Mouse (Mus musculus) WW6 (cell line): ENCODE results near the gene Dpp6.
"Not testable (repeated sequence)": the region's sequence is repeated elsewhere in the genome, so short reads cannot be mapped to it uniquely, and the experiment has no call there.

Source experiments
- DNase-seq: peaks from one replicate; pipeline ENCODE4 v3.0.0-alpha.2; 2013; ENCODE audit warnings: low read depth, low spot score

Gene Dpp6

DNA sequence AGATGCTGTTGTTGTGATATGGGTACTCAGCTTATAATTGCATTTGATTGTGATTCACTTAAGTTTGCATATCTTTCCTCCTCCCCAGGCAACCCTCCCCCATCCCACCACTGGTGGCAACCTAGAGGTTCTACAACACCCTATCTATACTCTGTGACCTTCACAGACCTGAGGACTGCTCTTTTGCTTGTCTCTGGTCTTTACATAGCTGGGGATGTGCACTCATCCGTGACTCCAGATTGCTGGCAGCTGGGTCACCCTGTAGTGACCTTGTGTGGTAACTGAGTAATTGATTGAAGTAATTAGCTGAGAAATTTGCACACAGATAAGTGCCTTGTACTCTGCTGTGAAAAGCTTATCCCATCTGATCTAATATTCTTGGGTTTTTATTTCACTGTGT is 669.1 kb downstream of the Dpp6 start:
- DNase-seq, result no peak

DNA sequence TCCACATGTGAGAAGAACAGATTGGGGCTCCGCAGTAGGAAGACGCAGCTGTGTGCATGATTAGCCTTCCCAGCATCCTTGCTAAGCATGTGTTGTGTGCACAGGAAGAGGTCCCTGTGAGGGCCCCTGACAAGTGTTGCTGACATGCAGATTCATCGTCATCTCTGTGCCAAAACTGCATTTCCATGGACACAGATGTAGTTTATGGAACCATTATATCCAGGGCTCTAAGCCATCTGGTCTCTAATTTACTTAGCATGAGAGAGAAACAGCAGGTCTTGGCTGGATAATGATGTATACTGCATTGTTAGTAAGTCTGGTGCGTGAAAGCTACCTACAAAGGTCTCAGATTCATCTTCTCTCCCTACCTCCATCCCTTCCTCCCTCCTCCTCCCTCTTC is 673.9 kb downstream of the Dpp6 start:
- DNase-seq, result no peak

GRCm38 (mm10) chr5:27501338-27501737 is 684.3 kb downstream of the Dpp6 start, which contains the start of gene Speer4b:
Gene Speer4b (minus strand): TSS chr5:27501438.
- DNase-seq, result not testable (repeated sequence)

DNA sequence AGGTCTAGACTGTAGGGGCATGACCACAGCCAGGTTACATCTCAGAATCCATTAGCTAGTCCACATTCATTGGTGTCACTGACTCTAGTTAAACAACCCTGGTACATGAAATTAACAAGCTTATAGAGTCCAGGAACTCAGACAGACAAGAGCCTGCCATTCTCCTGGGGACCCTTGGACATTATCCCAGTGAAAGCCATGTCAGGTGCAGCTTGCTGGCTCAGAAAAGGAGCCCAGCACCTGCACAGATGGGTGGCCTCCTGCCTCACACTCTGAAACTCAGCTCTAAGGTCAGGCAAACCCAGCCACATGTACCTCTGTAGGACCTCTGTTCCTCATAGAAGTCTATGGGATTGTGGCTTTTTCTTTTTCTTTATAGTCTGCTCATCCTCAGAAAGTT is 701.7 kb downstream of the Dpp6 start:
- DNase-seq, result no peak

GRCm38 (mm10) chr5:27526906-27527305 is 709.9 kb downstream of the Dpp6 start:
- DNase-seq, result no peak

GRCm38 (mm10) chr5:27544816-27545270 is 727.8 kb downstream of the Dpp6 start:
- peak; percentile 39 for DNase-seq

GRCm38 (mm10) chr5:27549291-27549690 is 732.3 kb downstream of the Dpp6 start:
- DNase-seq, result no peak

- DNase-seq, result no peak
Measured at GRCm38 (mm10) chr5:27565700-27566099, 748.7 kb downstream of the Dpp6 start.

GRCm38 (mm10) chr5:27587970-27588758 is 771.2 kb downstream of the Dpp6 start:
- no peak for DNase-seq

DNA sequence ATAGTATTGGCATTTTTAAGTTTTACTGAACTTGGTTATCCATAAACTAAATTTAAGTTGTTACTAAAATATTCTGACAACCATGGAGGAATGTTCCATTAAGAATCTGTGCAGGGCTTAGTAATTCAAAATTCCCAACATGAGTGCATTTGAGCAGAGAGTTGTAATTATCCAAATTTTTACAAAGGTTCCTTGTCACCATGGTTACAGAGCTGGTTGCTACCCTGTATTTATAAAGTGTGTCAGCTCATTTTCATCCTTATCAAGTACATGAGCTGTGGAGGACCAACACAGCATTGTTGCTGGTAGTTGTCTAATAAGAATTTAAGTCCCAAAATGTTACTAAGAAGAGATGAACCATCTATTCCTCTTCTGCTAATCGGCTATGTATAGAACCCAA is 787.1 kb downstream of the Dpp6 start:
- no peak for DNase-seq

DNA sequence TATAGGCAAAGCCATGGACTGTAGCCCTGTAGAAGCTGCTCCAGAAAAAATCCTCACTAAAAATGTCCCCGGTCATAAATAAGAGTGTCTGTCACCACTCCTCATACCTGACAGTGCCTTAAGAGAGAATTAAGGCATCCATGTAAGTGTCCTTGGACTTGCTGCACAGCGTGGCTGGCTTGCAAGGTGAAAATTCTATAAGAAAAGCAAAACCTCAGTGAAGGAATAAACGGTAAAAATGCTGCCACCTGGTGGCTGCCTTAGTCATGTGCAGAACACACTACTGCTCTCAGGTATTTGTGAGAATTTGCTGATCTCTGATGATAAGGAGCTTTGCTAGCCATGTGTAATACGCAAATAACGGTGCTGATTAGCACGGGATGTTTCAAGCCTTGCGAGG is 798.8 kb downstream of the Dpp6 start:
- DNase-seq, result no peak

GRCm38 (mm10) chr5:27621811-27622210 is 804.8 kb downstream of the Dpp6 start:
- no peak for DNase-seq

DNA sequence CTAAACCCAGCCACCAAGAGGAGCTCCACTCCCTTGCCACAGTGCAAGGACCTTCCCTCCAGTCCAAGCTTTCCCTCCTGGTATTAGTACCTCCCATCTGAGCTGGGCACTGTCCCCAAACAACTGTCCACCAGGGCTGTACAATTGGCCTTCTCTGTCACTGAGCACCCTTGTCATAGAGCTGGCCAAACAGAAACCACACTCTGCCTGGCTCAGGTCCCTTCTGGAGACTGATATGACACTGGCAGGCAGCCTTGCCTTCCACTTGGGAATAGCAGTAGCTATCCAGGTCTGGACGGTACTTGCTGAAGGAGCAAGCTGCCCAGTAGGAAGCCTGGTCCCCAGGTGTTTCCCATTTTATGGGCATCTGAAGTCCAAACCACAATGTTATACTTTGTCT is 806.9 kb downstream of the Dpp6 start:
- no peak for DNase-seq

- no peak for DNase-seq
Measured at GRCm38 (mm10) chr5:27632151-27632550, 815.1 kb downstream of the Dpp6 start.

DNA sequence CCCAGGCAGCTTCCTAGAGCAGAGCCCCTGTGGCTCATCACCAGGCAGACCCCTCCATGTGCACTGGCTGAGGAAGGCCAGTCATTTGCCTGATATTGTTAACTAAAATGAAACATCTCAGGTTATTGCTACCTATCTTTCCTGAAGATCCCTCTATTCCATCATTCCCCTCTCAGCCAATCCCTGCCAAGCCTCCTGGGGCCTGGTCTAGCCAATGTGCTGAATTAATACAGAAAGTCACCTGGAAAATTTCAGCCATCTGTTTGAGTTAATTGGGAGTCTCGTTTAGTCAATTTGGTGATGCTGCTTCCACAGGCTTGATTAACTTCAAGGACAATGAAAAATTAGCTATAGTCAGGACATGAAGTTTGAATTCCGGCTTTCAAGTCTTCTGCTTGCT is 818.9 kb downstream of the Dpp6 start:
- no peak for DNase-seq

DNA sequence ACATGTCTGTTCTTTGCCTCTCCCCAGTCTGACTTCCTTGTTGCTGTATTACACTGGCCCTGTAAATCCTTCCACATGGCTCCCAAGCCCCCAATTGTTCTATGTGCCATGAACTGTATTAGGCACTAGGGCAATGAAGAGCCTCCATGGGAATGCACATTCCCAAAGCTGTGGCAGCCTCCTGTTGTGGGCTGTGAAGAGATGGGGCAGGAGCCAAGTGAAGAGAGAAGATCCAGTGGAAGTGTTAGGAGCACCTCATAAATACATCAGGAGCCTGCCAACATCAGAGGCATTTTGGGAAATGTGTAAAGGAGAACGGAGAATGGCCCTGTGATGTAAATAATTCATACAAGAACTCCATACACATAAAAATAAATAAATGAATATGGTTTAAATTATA is 824.9 kb downstream of the Dpp6 start:
- no peak for DNase-seq

DNA sequence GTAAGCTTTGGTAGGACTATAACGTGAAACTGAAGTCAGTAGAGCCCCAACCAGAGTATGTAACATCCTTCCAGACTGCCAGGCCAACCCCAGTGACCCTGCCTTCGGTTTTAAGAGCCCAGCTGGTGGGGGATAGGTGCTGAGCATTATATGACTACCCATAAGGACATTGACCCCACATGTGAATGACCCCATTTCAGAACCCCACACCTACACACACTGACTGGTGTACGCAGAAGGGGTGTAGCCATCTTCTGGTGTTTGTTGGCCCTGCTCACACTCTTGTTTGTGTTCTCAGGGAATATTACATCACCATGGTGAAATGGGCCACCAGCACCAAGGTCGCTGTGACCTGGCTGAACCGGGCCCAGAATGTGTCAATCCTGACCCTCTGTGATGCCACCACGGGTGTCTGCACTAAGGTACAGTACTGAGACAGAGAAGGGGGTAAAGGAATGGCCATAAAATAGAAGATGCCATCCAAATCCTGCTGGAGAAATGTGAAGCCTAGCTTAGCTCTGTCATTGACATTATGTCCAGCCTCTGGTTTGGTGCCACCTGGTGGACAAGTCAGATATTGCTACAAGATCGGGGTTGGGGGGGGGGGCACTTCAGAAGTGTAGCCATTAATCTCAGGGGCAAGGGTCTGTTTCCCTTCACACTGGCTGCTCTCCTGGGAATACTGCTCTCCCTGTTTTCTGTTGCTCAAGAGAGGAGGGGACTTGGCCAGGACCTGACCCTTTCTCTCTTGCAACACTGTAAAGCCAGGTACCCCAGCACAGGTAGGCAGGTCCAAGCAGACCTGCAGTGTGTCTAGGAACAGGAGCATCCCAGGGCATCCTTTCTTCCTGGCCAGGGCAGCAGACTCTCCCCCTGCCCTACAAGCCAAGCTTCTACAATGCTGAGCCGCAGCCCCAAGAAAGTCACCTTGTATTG is 835.1 kb downstream of the Dpp6 start:
- DNase-seq, result peak; percentile 24

DNA sequence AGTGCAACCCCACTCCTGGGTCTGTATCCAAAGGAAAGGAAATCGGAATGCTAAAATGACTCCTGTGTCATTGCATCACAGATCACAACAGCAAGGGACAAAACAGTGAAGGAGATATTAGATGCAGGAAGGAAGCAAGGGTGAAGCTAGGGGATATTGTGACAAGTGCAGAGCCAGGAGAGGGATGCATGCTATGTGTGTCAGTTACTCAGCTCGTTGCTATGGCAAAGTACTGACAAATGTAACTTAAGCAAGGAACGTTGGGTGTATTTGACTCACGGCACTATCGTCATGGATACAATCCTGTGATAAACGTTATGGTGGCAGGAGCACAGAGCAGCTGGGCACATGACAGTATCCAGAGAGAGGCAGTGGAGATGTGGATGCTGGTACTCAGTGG is 839.1 kb downstream of the Dpp6 start:
- no peak for DNase-seq

DNA sequence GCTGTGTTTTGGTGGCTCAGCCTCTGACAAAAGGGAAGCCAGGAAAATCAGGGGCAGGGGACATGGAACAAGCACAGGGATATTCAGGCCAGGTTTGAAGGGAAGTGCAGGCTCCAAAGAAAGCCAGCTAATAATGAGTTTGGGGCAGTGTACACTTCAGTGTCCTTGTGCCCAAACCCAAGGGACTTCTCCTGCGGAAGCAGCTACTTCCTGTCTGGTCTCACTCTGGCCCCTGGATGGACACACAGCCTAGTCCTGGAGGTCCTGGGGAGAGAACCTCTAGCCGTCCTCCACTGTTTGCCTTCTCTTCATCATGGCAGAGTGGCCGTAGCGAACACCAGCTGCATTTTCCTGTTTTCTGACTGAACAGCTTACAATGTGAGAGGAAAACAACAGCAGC is 840.7 kb downstream of the Dpp6 start:
- DNase-seq, result no peak

GRCm38 (mm10) chr5:27658165-27658564 is 841.2 kb downstream of the Dpp6 start:
- DNase-seq, result no peak

DNA sequence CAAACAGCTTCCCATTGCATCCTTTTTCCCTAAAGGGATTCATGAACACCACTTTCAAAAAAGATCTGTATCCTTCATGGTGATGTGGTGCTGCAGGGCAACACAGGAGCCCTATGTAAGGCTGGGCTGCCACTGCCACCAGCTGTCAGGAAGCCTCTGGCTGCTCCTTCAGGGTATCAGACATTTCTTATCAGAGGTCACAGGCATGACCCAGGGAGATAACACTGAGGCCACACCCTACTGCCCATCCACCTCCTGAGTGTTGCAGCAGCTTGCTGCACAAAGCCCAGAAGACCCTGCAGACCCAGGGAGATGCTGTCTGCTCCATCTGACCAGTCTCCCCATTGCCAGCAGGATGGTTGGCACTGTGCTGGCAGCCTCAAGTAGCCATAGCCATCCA is 841.6 kb downstream of the Dpp6 start:
- DNase-seq, result no peak

- no peak for DNase-seq
Measured at GRCm38 (mm10) chr5:27659019-27659418, 842.0 kb downstream of the Dpp6 start.

DNA sequence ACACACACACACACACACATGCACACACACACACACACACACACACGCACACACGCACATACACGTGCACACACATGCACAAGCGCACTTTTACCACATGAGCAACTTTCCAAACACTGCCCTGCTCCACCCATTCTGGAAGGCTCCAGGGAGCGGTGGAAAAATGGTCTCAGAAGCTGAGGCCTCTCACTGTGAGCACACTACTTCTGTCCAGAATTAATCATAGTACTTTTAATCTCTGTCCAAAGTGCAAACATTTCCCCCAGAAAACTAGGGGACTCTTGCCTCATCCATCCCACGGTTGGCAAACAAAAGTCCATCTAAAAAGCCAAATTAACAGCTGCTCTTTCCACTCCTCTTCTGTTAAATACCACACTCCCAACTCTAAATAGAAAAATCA is 842.8 kb downstream of the Dpp6 start:
- no peak for DNase-seq
